Mouse (Mus musculus) embryo, embryonic 10 days (tissue): Measurements from ENCODE around the gene Zfp335.

ENCODE experiments used
- DNase-seq: peaks from one replicate; pipeline ENCODE4 v3.0.0-alpha.2; 2015; ENCODE audit warnings: low spot score

Gene Zfp335

DNA sequence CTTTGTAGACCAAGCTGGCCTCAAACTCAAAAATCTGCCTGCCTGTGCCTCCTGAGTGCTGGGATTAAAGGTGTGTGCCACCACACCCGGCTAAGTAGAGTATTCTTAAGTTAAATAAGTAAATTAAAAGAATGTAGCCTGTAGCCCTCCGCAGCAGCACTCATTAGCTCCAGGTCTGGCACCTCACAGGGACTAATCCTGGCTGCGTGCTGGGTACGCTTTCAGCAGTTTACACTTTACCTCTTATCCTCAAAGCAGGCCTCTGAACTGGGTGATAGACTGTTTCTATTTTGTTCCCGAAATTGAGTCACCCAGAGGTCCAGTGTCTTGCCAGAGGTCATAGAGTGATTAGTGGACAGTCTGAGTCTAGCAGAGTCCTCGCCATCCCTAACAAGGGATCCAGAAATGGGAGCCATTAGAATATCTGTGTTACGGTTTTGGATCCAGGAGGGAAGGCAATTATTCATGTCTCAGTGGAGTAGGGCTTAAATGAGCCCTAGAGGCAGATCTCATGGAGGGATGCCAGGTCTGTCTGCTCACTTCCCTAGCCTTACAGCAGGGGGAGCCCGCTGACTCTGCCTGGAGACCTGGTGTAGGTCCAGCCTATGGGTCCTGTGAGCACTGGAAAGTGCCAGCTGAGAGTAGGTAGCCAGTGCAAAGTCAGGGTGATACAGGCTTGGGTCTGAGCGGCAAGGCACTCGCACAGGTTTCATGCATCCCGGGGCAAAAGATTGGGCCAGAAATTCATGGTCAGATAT, 12.7 kb upstream of the Zfp335 start:
- DNase-seq: peak; percentile 84

DNA sequence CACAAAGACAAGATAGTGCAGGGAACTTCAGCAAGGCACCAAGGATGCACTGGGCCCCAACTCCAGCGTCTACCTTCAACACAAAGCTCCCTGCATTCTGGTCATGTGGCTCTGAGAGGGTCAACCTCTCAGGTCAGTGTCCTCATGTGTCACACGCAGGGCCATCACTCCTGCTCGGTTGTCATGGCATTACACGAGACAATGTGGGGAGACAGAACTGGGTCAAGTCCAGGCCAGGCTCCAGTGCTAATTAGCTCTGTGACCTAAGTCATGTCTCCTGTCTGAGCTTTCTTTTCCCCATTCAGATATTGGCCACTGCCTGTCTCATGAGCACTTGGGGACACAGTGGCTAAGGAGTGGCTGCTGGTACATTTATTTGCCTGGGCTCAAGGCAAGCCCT, 11.7 kb upstream of the Zfp335 start:
- DNase-seq: peak; percentile 30

DNA sequence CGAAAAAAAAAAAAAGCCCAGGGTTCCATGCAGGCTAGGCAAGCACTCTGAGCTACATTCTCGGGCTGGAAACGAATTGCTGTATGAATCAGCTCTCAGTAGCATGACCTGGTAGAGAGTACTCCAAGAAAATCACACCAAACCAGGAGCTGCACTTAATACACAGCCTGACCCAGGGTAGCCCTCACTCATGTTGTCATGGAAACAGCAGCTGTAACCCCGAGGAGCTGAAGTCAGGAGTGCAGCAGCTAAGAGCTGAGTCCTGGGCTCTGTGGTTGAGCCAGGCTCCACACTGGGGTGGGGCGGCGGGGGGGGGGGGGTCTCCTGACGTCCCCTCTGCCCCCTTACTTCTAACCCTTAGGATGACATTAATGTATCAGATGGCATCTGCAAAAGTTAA, 10.4 kb upstream of the Zfp335 start:
- DNase-seq: no peak

DNA sequence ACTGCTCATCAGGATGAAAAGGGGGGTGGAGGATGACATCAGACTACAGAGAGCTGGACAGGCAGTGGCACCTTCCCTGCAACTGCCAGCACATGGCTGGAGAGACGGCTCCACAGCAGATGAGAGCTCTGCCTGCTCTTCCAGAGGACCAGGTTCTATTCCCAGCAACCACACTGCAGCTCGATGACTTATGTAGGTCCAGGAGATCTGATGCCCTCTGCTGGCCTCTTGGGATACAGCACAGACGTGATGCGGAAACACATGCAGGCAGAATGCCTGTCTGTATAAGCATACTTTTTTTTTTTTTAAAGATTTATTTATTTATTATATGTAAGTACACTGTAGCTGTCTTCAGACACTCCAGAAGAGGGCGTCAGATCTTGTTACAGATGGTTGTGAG, 6.8 kb upstream of the Zfp335 start:
- DNase-seq: peak; percentile 68

DNA sequence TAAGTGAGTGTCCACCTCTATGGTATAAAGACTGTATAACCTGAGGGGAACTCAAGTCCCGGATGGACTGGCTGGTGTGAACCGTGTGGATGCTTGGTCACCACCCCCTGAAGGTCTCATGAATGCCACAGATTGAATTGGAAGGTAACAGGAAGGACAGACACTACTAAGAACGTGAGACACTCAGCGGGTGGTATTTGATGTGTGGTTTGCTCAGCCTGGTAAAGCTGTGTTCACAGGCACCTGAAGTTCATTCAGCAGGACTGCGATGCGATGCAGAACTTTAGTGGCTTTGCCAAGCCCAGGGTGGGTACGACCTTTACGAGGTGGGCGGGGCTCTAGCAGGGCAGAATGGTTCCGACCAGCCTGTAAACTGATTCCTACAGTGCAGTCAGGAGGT, 5.8 kb upstream of the Zfp335 start:
- DNase-seq: no peak

DNA sequence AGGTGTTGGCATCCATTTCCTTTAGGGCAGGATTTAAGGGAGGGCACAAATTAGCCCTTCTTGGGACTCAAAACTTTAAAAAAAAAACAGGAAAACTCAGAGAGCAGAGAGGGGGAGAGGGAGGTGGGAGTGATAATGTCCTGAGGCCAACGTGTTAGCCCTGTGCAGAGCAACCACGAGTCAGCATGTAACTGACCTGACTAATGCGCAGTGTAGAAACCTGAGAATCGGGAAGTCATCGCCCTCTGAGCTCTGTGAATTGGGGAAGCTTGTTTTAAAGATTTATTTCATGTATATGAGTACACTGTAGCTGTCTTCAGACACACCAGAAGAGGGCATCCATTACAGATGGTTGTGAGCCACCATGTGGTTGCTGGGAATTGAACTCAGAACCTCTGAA, 5.3 kb upstream of the Zfp335 start:
- no peak for DNase-seq

DNA sequence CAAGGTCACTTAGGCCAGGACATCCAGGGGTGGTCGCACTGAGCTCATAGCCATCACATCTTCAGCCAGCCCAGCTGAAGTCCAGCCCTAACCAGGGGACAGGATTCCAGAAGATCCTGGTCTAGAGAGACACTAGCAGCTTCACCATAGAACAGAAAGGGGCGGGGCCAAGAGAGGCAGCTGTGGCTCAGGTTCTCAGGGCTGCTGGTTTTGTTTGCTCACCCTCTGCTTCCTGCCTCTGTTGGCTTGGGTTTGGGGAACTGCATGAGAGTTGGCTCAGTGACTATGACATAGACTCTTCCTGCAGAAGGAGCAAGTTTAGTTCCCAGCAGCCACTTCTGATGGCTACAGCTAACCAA, 1.9 kb upstream of the Zfp335 start:
- DNase-seq: no peak

DNA sequence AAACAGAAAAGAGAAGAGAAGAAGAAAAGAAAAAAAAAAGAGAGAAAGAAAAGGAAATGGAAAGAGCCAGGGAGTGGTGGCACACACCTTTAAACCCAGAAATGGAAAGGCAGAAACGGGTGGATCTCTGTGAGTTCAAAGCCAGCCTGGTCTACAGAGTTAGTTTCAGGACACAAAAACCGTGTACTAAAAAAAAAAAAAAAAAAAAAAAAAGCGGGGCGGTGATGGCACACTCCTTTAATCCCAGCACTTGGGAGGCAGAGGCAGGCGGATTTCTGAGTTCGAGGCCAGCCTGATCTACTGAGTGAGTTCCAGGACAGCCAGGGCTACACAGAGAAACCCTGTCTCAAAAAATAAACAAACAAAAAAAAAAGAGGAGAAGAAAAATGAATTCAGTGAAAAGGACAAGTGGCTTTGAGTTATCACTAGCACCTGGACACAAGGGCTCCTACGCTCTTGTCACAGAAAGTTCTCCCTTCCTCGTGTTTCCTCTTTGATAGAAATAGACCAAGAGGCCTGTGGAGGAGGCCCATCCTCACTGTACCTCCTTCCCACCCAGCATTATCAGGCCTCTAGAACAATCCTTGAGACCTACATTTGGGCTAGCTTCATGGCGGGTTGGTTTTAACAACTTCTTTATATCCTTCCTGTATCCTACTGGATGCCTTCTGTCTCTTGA, 1.3 kb upstream of the Zfp335 start:
- DNase-seq: no peak

DNA sequence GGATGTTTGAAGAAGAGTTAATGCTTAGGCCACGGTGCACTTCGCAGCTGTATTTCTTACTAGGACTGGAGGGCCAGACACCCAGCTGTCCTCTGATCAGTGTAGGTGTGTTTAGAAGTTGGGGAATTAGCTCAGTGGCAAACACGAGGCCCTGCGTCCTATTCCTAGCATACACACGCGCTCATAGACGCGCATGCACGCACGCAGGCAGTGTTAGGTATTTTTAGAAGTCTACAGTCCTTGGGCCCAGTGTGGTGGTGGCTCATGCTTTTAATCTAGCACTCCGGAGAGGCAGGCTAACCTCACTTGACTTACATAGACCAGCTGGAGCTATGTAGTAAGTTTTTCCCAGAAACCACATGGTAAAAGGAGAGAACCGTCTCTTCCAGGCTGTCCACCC, 594 bp upstream of the Zfp335 start:
- peak; percentile 35 for DNase-seq

DNA sequence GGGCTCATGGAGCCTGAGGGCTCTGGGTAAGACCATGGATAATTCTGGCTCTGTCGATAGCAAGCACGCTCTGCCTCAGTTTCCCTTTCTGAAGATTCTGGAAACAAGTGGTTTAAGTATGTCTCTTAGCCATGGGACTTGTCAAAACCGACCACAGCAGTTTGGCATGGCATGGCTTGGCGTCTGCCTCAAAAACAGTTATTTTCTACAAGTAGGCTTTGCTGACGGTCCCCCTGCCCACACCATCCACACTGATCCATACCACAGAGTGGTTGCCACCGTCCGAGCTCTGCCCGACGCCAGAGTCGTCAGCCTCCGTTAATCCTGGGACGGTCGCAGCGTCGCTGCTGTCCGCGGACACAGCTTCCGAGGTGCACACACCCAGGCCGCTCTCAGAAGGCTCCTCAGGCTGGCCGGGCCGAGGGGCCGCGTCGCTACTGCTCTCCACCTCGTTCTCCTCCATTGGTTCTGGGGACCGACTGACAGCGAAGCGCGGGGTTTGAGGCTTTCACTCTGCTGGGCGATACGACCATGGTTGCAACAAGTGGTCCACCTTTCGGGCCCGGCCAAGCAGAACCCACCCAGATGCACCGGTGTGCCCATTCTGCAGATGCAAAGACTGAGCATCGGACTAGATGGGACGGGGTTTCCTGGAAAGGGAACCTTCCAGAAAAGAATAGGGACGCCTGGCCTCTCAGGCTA, 1.0 kb downstream of the Zfp335 start:
- no peak for DNase-seq

DNA sequence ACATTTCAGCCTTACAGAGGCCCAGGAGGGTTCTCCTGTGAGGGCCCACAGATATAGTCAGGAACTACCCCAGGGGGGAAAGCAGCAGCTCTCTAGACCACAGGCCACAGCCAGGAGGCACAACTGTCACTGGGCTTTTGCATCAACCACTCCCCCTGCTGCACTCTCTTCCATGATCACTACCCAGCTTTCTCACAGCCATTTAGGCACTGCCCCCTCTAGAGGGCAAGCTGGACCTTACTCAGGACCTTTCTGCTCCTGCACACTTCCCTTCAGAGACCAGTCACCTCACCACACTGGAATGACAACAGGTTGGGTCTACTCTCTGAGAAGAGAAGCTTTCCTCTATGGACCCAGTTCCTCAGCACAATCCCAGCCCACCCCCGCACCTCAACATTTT, 2.0 kb downstream of the Zfp335 start:
- DNase-seq: peak; percentile 75

DNA sequence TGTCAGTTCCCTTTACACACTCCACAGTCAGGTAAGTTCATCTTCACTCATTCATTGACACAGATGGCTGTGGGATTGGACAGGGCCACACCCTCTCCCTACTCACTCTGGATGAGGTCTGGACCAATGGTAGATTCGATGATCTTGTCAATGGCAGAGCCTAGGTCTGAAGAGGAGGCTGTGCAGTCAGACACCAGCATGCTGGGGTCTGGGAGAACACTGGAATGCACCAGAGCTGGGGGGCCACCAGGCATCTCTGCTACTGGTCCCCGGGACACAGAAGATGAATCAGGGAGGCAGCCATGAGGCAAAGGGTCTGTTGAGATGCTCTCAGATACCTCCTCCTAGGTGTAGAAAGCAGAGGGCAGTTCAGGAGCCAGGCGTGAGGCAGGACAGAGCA, 2.5 kb downstream of the Zfp335 start:
- no peak for DNase-seq

DNA sequence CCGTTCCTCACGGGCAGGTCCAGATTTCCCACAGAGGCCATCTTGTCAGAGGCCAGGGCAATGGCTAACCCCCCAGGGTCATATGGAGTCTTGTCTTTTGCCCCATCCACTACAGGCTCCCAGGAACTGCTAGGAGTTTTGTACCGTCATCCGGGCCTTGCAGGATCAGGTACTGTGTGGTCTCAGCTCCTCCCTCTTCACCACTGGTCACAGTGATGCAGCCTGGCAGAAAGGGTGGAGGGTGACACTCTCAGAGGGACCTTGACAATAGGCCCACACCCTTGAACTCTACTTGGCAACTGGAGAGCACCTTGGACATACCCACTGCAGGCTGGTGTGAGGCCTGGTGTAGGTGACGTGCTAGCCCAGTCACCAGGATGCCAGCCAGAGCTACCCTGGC, 3.5 kb downstream of the Zfp335 start:
- DNase-seq: no peak

DNA sequence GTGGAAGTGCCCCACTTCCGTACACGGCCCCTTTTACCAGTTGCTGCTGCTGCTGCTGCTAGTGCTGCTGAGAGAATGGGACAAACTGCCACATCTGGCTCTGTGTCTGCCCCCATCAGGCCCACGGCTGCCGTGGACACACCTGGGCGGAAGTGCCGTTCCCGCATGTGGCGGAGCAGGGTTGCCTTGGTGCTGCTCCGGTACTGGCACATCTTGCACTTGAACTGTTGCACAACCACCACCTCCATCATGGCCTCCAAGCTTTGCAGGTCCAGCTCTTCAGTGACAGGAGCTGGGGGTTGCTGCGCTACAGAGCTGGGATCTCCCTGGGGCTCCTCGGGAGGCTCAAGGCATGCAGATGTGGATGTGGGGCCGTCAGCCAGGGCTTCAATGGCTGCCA, 4.0 kb downstream of the Zfp335 start:
- no peak for DNase-seq

DNA sequence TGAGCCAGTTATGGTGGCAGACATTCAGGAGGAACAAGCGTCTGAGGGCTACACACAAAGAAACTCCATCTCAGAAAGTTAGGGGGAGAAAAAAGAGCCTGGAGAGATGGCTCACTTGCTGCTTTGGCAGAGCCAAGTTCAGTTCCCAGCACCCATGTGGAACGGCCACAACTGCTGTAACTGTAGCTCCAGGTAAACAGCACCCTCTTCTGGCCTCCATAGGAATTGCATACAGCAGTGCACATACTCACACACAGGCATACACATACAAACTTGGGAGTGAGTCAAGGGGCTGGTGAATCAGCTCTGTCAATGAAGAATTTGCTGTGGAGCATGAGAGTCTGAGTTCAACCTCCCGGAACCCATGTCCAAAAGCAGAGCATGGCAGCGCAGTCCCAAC, 5.5 kb downstream of the Zfp335 start:
- no peak for DNase-seq

DNA sequence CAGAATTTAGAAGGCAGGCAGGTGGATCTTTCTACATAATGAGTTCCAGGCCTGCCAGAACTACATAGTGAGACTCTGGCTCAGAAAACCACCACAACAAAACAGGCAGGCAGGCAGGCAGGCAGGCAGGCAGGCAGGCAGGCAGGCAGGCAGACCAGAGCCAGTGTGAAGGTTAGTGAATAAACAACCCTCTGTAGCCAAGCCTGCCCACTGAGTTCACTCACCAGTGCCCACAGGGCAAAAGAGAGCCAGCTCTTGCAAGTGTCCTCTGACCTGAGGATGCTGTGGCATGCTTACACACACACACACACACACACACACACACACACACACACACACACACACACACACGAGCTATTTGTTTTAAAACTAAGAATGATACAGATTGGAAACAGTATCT, 8.1 kb downstream of the Zfp335 start:
- no peak for DNase-seq

DNA sequence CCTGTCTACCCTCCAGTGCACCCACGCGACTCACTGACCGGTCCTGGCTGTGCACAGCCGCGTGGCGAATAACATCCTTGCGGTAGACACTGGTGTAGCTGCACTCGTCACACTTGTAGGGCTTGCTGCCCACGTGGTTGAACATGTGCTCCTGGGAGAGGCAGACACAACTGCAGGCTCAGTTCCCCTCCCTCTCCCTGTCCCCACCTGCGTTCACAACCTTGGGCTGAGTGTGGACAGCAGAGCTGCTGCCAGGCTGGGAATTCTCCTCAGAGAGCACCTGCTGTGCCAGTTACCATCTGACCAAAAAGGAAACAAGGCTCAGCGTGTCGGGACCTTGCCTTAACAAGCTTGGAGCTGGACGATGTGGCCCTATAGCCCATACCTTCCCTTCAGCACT, 10.2 kb downstream of the Zfp335 start:
- DNase-seq: no peak

DNA sequence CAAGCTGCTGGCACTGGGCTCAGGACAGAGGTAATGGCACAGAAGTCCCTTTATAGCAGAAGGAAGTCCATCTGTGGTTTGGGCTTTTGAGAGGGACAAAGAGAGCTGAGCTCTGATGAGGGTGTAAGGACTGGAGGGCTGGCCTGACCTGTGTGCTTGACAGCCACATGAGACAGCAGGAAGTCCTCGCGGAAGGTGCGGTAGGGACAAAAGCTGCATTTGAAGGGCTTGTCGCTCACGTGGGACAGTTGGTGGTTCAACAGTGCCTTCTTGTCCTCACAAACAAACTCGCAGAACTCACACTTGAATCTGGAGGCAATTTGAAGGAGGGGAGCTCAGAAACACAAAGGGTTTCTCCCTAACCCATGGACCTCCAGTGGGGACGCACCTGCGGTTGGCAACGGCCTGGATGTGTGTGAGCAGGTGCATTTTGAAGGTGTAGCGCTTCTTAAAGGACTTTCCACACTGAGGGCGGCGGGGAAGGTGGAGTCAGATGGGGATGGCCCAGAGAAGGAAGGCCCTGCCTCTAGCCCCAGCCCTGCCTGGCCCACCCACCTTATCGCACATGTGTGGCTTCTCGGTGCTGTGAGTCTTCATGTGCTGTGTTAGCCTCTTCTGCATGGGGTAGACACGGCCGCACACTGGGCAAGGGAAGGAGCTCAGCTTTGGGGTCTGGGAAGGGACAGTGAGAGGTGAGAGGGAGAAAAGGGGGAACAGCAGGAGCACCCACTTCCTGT, 11.7 kb downstream of the Zfp335 start:
- no peak for DNase-seq

DNA sequence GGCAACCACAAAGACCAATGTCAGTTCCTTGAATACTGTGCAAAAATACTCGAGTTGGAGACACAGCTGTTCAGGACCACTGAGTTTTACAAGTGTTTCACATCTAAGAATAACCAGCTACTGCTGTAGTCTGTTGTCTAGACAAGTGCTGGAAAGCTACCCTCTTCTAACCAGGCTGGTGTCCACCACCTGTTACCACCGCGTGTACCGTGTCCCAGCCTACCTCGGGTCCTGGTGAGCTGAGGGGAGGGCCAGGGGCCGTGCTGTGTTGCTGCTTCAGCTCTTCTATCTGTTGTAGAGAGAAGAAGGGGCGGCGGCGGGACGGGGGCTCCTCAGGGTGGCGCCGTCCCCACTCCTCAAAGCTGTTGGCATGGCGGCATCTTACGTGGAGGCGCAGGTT, 12.5 kb downstream of the Zfp335 start:
- DNase-seq: no peak

DNA sequence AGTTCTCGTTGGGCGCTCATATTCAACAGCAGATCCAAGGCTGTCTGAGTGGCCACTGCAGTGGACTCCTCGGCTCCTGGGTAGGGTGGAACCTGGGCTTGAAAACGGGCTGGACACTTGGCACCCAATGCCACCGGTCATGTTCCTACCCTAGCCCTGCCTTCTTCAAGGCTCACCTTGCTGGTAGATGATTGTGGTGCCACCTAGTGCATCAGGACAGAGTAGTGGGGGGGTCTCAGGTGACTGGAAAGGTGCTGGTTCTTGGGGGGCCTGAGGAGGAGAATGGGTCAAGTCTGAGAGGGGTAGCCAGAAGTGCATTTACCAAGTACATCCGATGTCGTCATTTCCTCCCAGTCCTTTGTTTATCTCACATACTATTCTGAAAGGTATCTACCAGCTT, 13.5 kb downstream of the Zfp335 start:
- no peak for DNase-seq

DNA sequence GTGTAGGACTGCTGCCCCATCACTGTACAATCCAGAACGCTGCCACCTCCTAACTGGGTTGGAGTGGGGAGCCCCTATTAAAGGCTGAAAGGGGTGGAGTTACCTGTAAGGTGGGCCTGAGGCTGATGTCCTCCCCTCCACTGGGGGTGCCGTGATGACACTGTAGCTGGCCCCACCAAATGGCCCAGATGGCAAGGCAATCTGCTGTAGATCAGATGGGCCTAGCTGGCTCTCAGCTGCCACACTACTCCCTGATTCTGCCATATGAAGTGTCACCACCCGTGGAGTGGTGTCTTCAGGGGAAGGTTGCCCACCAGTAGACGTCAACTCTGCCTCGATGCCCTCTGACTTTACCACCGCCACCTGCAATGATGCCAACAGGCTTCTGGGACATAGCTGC, 15.7 kb downstream of the Zfp335 start:
- DNase-seq: no peak

DNA sequence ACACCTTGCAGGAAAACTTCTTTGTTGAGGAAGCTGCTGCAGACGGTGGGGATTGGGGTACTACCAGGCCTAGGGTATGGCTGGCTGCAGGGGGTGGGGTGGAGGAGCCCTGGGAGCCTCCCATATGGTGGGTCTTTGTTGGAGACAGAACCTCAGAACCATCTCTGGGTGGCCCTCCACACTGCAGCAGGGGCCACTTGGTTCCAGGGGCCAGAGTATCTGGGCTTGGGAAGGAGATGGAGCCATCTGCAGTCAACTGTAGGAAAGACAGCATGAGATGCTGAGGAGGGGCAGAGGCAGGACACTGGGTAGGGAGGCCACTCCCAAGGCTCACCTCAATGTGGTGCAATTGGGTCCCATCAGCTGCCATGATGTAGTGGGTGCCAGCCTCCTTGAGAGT, 16.9 kb downstream of the Zfp335 start:
- no peak for DNase-seq

DNA sequence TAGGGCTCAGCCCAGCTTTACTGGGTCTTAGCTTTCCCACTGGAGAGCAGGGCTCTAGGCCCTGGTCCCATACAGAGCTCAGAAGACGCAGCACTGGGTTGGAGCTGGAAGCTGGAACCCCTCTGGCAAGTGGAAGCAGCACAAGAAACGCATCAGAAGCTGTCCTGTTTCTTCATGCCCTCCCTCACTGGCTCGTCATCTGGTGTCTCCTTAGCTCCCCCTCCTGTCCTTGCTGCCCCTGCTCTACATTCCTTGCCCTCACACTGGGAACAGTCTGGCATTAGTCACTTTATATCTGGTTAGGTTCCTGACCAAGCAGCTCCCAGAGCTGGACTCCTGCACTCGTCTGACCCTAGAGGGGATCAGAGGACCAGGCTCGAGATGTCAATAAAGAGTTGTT, 17.5 kb downstream of the Zfp335 start:
- DNase-seq: no peak
